Mouse (Mus musculus) MEL (cell line): ENCODE measurements at regions not wholly inside any gene's neighbourhood (a gene's known extent, or its start where the extent isn't known, plus 50 kb on each side); places are given as distances from the start of the nearest gene placed in this dataset.

Experiments
- DNase-seq: peaks from one replicate; pipeline ENCODE4 v3.0.0; 2011; ENCODE audit warnings: low read depth, low spot score
- H3K27ac ChIP-seq: 2 replicates; pipeline ENCODE4 v1.5.1; 2012; ENCODE audit warnings: low read depth, mild to moderate bottlenecking, control low read depth, low read length, moderate library complexity; ENCODE audit not compliant: control insufficient read depth
- H3K27me3 ChIP-seq, 2 experiments: fragments of 150-350 bp in 1 of 2; sonication (generic) in 1 of 2; 2 replicates each; pipeline ENCODE4 v1.6.1; 2012; ENCODE audit warnings: low read length in 2 of 2, mild to moderate bottlenecking in 2 of 2, improper control_type of control experiment in 1 of 2, moderate library complexity in 1 of 2; ENCODE audit not compliant: insufficient read depth in 2 of 2, control insufficient read depth in 1 of 2
- H3K36me3 ChIP-seq, 2 experiments: 2 replicates each; pipeline ENCODE4 v1.6.1; 2012 to 2014; ENCODE audit warnings: low read length in 2 of 2, improper control_type of control experiment in 1 of 2, inconsistent platforms in 1 of 2, mild to moderate bottlenecking in 1 of 2; ENCODE audit not compliant: insufficient read depth in 2 of 2, control insufficient read depth in 1 of 2
- H3K4me1 ChIP-seq, 2 experiments: fragments of 150-350 bp in 1 of 2; sonication (generic) in 1 of 2; 2 replicates each; pipeline ENCODE4 v1.6.1; 2012; ENCODE audit warnings: low read length in 2 of 2, improper control_type of control experiment in 1 of 2, mild to moderate bottlenecking in 1 of 2; ENCODE audit not compliant: insufficient read depth in 2 of 2, control insufficient read depth in 1 of 2
- H3K4me3 ChIP-seq, 2 experiments: fragments of 150-350 bp in 1 of 2; sonication (generic) in 1 of 2; 2 replicates each; pipeline ENCODE4 v1.5.1; 2012; ENCODE audit warnings: low read depth in 2 of 2, low read length in 2 of 2, mild to moderate bottlenecking in 2 of 2, moderate library complexity in 2 of 2, control low read depth in 1 of 2, improper control_type of control experiment in 1 of 2; ENCODE audit not compliant: control insufficient read depth in 1 of 2, insufficient read depth in 1 of 2
- H3K79me2 ChIP-seq: 2 replicates; pipeline ENCODE4 v1.6.1; 2012; ENCODE audit warnings: mild to moderate bottlenecking, low read length, moderate library complexity; ENCODE audit not compliant: control insufficient read depth, poor library complexity, insufficient read depth
- H3K9ac ChIP-seq: 2 replicates; pipeline ENCODE4 v1.6.1; 2012; ENCODE audit warnings: low read depth, mild to moderate bottlenecking, control low read depth, low read length, moderate library complexity; ENCODE audit not compliant: control insufficient read depth, poor library complexity, severe bottlenecking
- H3K9me3 ChIP-seq: fragments of 150-350 bp; sonication (generic); replicated peaks from 2 replicates; pipeline ENCODE4 v1.6.1; 2012; ENCODE audit warnings: mild to moderate bottlenecking, low read length, improper control_type of control experiment, moderate library complexity; ENCODE audit not compliant: insufficient read depth
- BHLHE40 ChIP-seq: IDR thresholded peaks from 2 replicates; pipeline ENCODE4 v1.6.1; 2012; ENCODE audit warnings: low read depth, mild to moderate bottlenecking, inconsistent platforms, low read length, improper control_type of control experiment, borderline replicate concordance
- CHD1 ChIP-seq: IDR thresholded peaks from 2 replicates; pipeline ENCODE4 v1.6.1; 2012; ENCODE audit warnings: low read depth, mild to moderate bottlenecking, inconsistent platforms, low read length, improper control_type of control experiment
- CTCF ChIP-seq, 3 experiments: IDR thresholded peaks in 2 of 3; conservative IDR thresholded peaks in 1 of 3; 2 replicates each; pipeline ENCODE4 v1.5.1; 2011 to 2012; ENCODE audit warnings: low read length in 3 of 3, low read depth in 2 of 3, mild to moderate bottlenecking in 2 of 3, improper control_type of control experiment in 1 of 3, inconsistent platforms in 1 of 3, mixed read lengths in 1 of 3, moderate library complexity in 1 of 3; ENCODE audit not compliant: control insufficient read depth in 1 of 3, insufficient read depth in 1 of 3, poor library complexity in 1 of 3, severe bottlenecking in 1 of 3
- E2F4 ChIP-seq: IDR thresholded peaks from 2 replicates; pipeline ENCODE4 v1.6.1; 2011; ENCODE audit warnings: low read depth, low read length, improper control_type of control experiment, borderline replicate concordance
- ELF1 ChIP-seq: IDR thresholded peaks from 2 replicates; pipeline ENCODE4 v1.6.1; 2014; ENCODE audit warnings: low read depth, mild to moderate bottlenecking, inconsistent platforms, low read length, improper control_type of control experiment, moderate library complexity
- GABPA ChIP-seq: IDR thresholded peaks from 2 replicates; pipeline ENCODE4 v1.6.1; 2012; ENCODE audit warnings: low read depth, mild to moderate bottlenecking, inconsistent platforms, low read length, improper control_type of control experiment, moderate library complexity
- HCFC1 ChIP-seq: IDR thresholded peaks from 2 replicates; pipeline ENCODE4 v1.6.1; 2012; ENCODE audit warnings: low read depth, mild to moderate bottlenecking, inconsistent platforms, low read length, improper control_type of control experiment, moderate library complexity
- JUND ChIP-seq: IDR thresholded peaks from 2 replicates; pipeline ENCODE4 v1.6.1; 2011; ENCODE audit warnings: low read depth, mild to moderate bottlenecking, improper control_type of control experiment, low read length
- KAT2A ChIP-seq: conservative IDR thresholded peaks from 2 replicates; pipeline ENCODE4 v1.6.1; 2012; ENCODE audit warnings: low read depth, low read length, improper control_type of control experiment, inconsistent platforms
- MAX ChIP-seq: IDR thresholded peaks from 2 replicates; pipeline ENCODE4 v1.6.1; 2011; ENCODE audit warnings: low read length, improper control_type of control experiment
- MEF2A ChIP-seq: IDR thresholded peaks from 2 replicates; pipeline ENCODE4 v1.6.1; 2014; ENCODE audit warnings: low read depth, mild to moderate bottlenecking, inconsistent platforms, low read length, improper control_type of control experiment; ENCODE audit not compliant: poor library complexity, insufficient replicate concordance, severe bottlenecking; ENCODE audit errors: extremely low read depth
- MXI1 ChIP-seq: IDR thresholded peaks from 2 replicates; pipeline ENCODE4 v1.6.1; 2011; ENCODE audit warnings: mild to moderate bottlenecking, low read depth, low read length, improper control_type of control experiment
- MYB ChIP-seq: IDR thresholded peaks from 2 replicates; pipeline ENCODE4 v1.6.1; 2011; ENCODE audit warnings: mild to moderate bottlenecking, low read depth, low read length, improper control_type of control experiment
- MYC ChIP-seq: IDR thresholded peaks from 2 replicates; pipeline ENCODE4 v1.6.1; 2011; ENCODE audit warnings: low read depth, mild to moderate bottlenecking, low read length, improper control_type of control experiment, moderate library complexity
- NELFE ChIP-seq: IDR thresholded peaks from 2 replicates; pipeline ENCODE4 v1.6.1; 2011; ENCODE audit warnings: low read depth, low read length, improper control_type of control experiment
- POLR2A ChIP-seq, 2 experiments: IDR thresholded peaks; 2 replicates each; pipeline ENCODE4 v1.6.1; 2011 to 2012; ENCODE audit warnings: low read length in 2 of 2, mild to moderate bottlenecking in 2 of 2, control low read depth in 1 of 2, improper control_type of control experiment in 1 of 2, low read depth in 1 of 2, moderate library complexity in 1 of 2; ENCODE audit not compliant: control insufficient read depth in 1 of 2, insufficient read depth in 1 of 2, poor library complexity in 1 of 2
- POLR2AphosphoS2 ChIP-seq: IDR thresholded peaks from 2 replicates; pipeline ENCODE4 v1.6.1; 2011; ENCODE audit warnings: low read length, improper control_type of control experiment
- RCOR1 ChIP-seq: IDR thresholded peaks from 2 replicates; pipeline ENCODE4 v1.6.1; 2012; ENCODE audit warnings: low read depth, mild to moderate bottlenecking, inconsistent platforms, low read length, improper control_type of control experiment
- SMC3 ChIP-seq: IDR thresholded peaks from 2 replicates; pipeline ENCODE4 v1.6.1; 2011; ENCODE audit warnings: low read depth, low read length, improper control_type of control experiment
- TAL1 ChIP-seq: IDR thresholded peaks from 2 replicates; pipeline ENCODE4 v1.6.1; 2012; ENCODE audit warnings: mild to moderate bottlenecking, inconsistent platforms, low read length, moderate library complexity, mixed read lengths
- USF2 ChIP-seq, 2 experiments: IDR thresholded peaks; 2 replicates each; pipeline ENCODE4 v1.6.1; 2011 to 2012; ENCODE audit warnings: improper control_type of control experiment in 2 of 2, low read length in 2 of 2, borderline replicate concordance in 1 of 2, inconsistent platforms in 1 of 2, low read depth in 1 of 2, mild to moderate bottlenecking in 1 of 2; ENCODE audit not compliant: insufficient read depth in 1 of 2

GRCm38 (mm10) chr6:51267888-51268287 lies 164.6 kb upstream of the Nfe2l3 start:
- TF ChIP-seq NELFE = no peak
- no peak for TF ChIP-seq TAL1
- H3K27ac ChIP-seq = no peak overlapping the region
- no peak for DNase-seq

GRCm38 (mm10) chr6:51268931-51269330 lies 163.5 kb upstream of the Nfe2l3 start:
- H3K9ac ChIP-seq = no peak overlapping the region
- no peak for TF ChIP-seq GABPA
- no peak for TF ChIP-seq MXI1
- no peak for TF ChIP-seq POLR2A (IDR thresholded peaks at IDR 0.05; ENCODE audit: control insufficient read depth in 1 of 2, insufficient read depth in 1 of 2, low read depth in 1 of 2, low read length in 2 of 2, poor library complexity in 1 of 2)
- TF ChIP-seq ELF1 = no peak
- no peak for TF ChIP-seq USF2 (IDR thresholded peaks at IDR 0.05; ENCODE audit: borderline replicate concordance in 1 of 2, insufficient read depth in 1 of 2, low read depth in 1 of 2, low read length in 2 of 2)
- no peak for TF ChIP-seq TAL1
- TF ChIP-seq RCOR1 = no peak
- TF ChIP-seq JUND = no peak
- no peak for TF ChIP-seq MYC
- TF ChIP-seq BHLHE40 = no peak
- no peak for TF ChIP-seq HCFC1
- TF ChIP-seq KAT2A = no peak
- TF ChIP-seq E2F4 = no peak
- TF ChIP-seq CTCF (IDR thresholded peaks at IDR 0.05 in 2 of 3, conservative IDR thresholded peaks at IDR 0.05 in 1 of 3; ENCODE audit: control insufficient read depth in 1 of 3, insufficient read depth in 1 of 3, low read depth in 2 of 3, low read length in 3 of 3, poor library complexity in 1 of 3, severe bottlenecking in 1 of 3) = no peak
- TF ChIP-seq MAX = no peak
- no peak for TF ChIP-seq SMC3
- TF ChIP-seq MYB = no peak
- no peak for TF ChIP-seq POLR2AphosphoS2
- TF ChIP-seq CHD1 = no peak
- TF ChIP-seq MEF2A = no peak
- TF ChIP-seq, all 39 proteins: peak for 0
- no peak overlapping the region for H3K4me3 ChIP-seq
- no peaks in the 10 kb centered on the region for H3K27me3 ChIP-seq
- H3K36me3 ChIP-seq = no peaks in the 10 kb centered on the region
- DNase-seq = no peak
- peaks cover 3% of the 10 kb centered on the region for H3K79me2 ChIP-seq
- H3K4me1 ChIP-seq = no peaks in the 10 kb centered on the region
- no peaks in the 10 kb centered on the region for H3K9me3 ChIP-seq
- H3K27ac ChIP-seq = no peak overlapping the region

More at GRCm38 (mm10) chr6:51267888-51268287, 164.6 kb upstream of the Nfe2l3 start:
- H3K27me3 ChIP-seq = no peaks in the 10 kb centered on the region
- H3K9ac ChIP-seq = no peak overlapping the region
- no peaks in the 10 kb centered on the region for H3K4me1 ChIP-seq
- peaks cover 3% of the 10 kb centered on the region for H3K79me2 ChIP-seq
- H3K9me3 ChIP-seq = no peaks in the 10 kb centered on the region
- H3K4me3 ChIP-seq = no peak overlapping the region
- no peaks in the 10 kb centered on the region for H3K36me3 ChIP-seq
